Comparison of ENCODE assay signal across 8 mouse cellular contexts in genomic region chr6:71757039-71757894, GRCm38 (mm10). TPM values are rescaled to one million over a fixed set of nuclear protein-coding genes. Genes with fewer than 3 reads are reported as not detected.
DNase-seq lines count a peak whose midpoint lies in the region; ATAC-seq lines count a peak whose summit lies in the region.

No protein-coding gene starts in this region.

- no peak overlapping the region for H3K4me2 ChIP-seq in embryonic facial prominence, embryonic 15.5 days (replicated peaks)
- H3K4me2 ChIP-seq in stomach, embryonic 15.5 days = 0 out of 2 replicates have a peak overlapping the region, but pooled peaks have one; percentile 3

- peak; percentile 84 for ATAC-seq in embryonic facial prominence, embryonic 15.5 days (ENCODE audit: insufficient number of reproducible peaks, low FRiP score, low TSS enrichment, low read depth)
- ATAC-seq in stomach, embryonic 15.5 days (ENCODE audit: insufficient read depth, low FRiP score, low read depth) = peak; percentile 81; the same call in 1 of the 2 replicates

- WGBS in embryonic facial prominence, embryonic 15.5 days = 15% methylated on average over 10 of the region's 10 CpGs
- WGBS in heart, embryonic 10.5 days = 41% methylated on average over 10 of the region's 10 CpGs
- 26% methylated on average over 10 of the region's 10 CpGs for WGBS in stomach, embryonic 15.5 days

- no peak overlapping the region for H3K4me3 ChIP-seq in embryonic facial prominence, embryonic 15.5 days (replicated peaks)
- H3K4me3 ChIP-seq in heart, embryonic 10.5 days = peak overlapping the region; percentile 27; the same call in 1 of the 2 replicates
- no peak overlapping the region for H3K4me3 ChIP-seq in stomach, embryonic 15.5 days (replicated peaks)

- H3K27ac ChIP-seq in embryonic facial prominence, embryonic 15.5 days (replicated peaks) = peak overlapping the region; percentile 68
- H3K27ac ChIP-seq in heart, embryonic 10.5 days = peak overlapping the region; percentile 78
- 0 out of 2 replicates have a peak overlapping the region, but pooled peaks have one; percentile 35 for H3K27ac ChIP-seq in stomach, embryonic 15.5 days

- H3K9me3 ChIP-seq in embryonic facial prominence, embryonic 15.5 days (replicated peaks) = no peaks in the 10 kb centered on the region
- no peaks in the 10 kb centered on the region for H3K9me3 ChIP-seq in heart, embryonic 10.5 days
- no peaks in the 10 kb centered on the region for H3K9me3 ChIP-seq in stomach, embryonic 15.5 days

- H3K4me1 ChIP-seq in embryonic facial prominence, embryonic 15.5 days = peaks cover 25% of the 10 kb centered on the region
- H3K4me1 ChIP-seq in heart, embryonic 10.5 days = peaks cover 38% of the 10 kb centered on the region
- H3K4me1 ChIP-seq in stomach, embryonic 15.5 days = peaks cover 15% of the 10 kb centered on the region

- H3K36me3 ChIP-seq in embryonic facial prominence, embryonic 15.5 days = no peaks in the 10 kb centered on the region
- peaks cover 15% of the 10 kb centered on the region; the same call in 1 of the 2 replicates for H3K36me3 ChIP-seq in heart, embryonic 10.5 days
- no peaks in the 10 kb centered on the region for H3K36me3 ChIP-seq in stomach, embryonic 15.5 days

- DNase-seq in spleen, postnatal 36 days (ENCODE audit: low spot score in 2 of 2) = peak; percentile 4 to 8
- DNase-seq in spleen, adult 12 weeks (ENCODE audit: low spot score) = no peak
- DNase-seq in heart, embryonic 10.5 days (ENCODE audit: low spot score) = peak; percentile 85
- DNase-seq in left cerebral cortex, adult 9 months (ENCODE audit: low spot score in 2 of 2) = peak; percentile 51 to 59
- DNase-seq in mesoderm, embryonic 11.5 days (ENCODE audit: low read depth, low spot score) = peak; percentile 62
- no peak for DNase-seq in MN1 (ENCODE audit: low spot score)

- no peaks in the 10 kb centered on the region for H3K27me3 ChIP-seq in embryonic facial prominence, embryonic 15.5 days
- H3K27me3 ChIP-seq in heart, embryonic 10.5 days (ENCODE audit: insufficient read depth, poor library complexity, severe bottlenecking) = no peaks in the 10 kb centered on the region
- no peaks in the 10 kb centered on the region for H3K27me3 ChIP-seq in stomach, embryonic 15.5 days (replicated peaks)

- H3K9ac ChIP-seq in embryonic facial prominence, embryonic 15.5 days = no peak overlapping the region
- H3K9ac ChIP-seq in stomach, embryonic 15.5 days = no peak overlapping the region

RNA-seq across cellular contexts. Expression of gene Reep1, which starts 49.9 kb away (rescaled TPM):
- 17.2 and 18.7 TPM in 2 replicates for polyA plus RNA-seq in embryonic facial prominence, embryonic 15.5 days (2015; fragmentation: Nextera tagmentation; extraction: Ambion mirVana)
- 21.2 and 24.9 TPM in 2 replicates for polyA plus RNA-seq in heart, embryonic 10.5 days (2016; fragmentation: Nextera tagmentation; extraction: Ambion mirVana)
- polyA plus RNA-seq in stomach, embryonic 15.5 days (2015; fragmentation: Nextera tagmentation; extraction: Ambion mirVana) = 14.9 and 15.8 TPM in 2 replicates

Comparison
In these comparisons a context has a peak if more than half of its experiments do, and no peak if none do; other contexts are left out.
1. DNase-seq: peak in spleen, postnatal 36 days (2 of 2), heart, embryonic 10.5 days (single experiment), left cerebral cortex, adult 9 months (2 of 2) and mesoderm, embryonic 11.5 days (single experiment); none in spleen, adult 12 weeks (single experiment) and MN1 (single experiment).
2. Peak in every context shown above with its lines, with median percentiles within 50 percentile points of each other: H3K27ac ChIP-seq.